Mouse (Mus musculus): ENCODE data around the gene Tnfrsf1a.

Gene Tnfrsf1a

DNA sequence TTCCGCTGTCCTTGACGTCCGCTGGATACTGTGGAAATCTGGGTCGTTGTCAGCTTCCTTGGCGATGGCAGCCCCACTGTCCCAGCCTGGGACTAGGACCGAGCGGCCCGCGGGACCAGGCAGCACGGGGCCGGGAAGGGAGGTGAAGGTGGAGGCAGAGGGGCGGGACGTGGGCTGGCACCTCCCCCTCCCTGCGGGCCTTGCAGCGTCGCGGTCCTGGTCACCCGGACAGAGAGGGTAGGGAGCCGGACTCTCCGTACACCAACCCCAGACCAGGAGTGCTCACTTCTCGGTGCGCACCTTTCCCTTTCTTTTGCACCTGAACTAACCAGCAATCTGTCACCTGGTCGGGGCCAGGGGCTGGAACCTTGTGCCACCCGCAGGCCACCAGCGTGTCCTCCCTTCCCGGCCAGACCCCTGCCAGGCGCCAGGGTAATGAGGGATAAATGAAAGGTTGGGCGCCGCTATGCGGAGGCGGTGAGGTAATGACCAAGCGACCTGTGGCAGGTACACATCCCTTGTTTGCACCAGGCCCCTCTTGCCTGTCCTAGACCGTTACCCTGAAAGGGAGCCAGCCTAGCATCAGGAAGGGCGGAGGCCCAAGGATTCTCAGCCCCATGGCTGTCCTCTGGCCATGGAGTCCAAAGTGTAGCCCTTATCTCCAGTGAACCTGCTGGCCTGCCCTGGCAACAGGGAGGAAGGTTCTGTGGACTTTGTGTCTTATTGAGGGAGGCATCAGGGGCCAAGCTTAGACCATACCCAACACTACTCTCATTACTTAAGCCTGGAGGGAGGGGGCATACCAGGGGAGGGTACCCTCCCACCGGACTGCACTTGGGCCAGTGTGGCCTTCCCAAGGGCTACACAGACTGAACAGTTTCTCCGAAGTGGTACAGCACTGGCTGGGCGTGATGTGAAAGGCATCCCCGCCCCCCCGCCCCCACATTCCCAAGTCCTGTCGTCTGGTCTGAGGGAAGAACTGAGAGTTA, 31.5 kb downstream of the Tnfrsf1a start, which contains the start of gene Plekhg6:
TSS of gene Plekhg6 (minus strand) at position 422 of the 989 bp plus-strand sequence.
- CTCF ChIA-PET, result no interaction called here

- CTCF ChIA-PET, result interaction anchor here (0.9 kb wide), 1 partner anchor 241 kb away, joined by 3 read pairs; no protein-coding TSS in a partner anchor
These were observed 32.9 kb downstream of the Tnfrsf1a start for GRCm38 (mm10) chr6:125382024-125382423.

GRCm38 (mm10) chr6:125385066-125385974, 36.2 kb downstream of the Tnfrsf1a start:
- CTCF ChIA-PET, result interaction anchor here (0.5 kb wide), 1 partner anchor 10 kb away, joined by 4 read pairs; no protein-coding TSS in a partner anchor

DNA sequence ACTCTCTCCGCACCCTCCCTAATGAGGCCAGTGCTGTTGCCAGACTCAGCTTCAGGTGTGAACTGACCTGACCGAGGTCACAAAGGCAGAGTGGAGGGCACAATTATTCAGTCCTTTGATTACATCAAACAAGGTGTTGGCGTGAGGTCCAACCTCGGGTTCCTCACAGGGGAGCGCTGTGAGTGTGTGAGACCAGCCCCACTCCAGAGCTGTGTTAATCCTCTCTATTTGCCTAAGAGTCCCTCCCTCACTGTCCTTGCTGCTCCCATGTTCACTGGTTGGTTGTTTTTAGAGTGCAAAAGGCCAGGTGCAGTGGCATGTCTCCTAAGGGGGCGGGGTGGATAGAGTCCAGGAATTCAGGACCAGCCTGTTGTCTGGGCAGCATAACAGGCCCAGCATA, 36.9 kb downstream of the Tnfrsf1a start:
- CTCF ChIA-PET, result interaction anchor here (0.5 kb wide), 1 partner anchor 11 kb away, joined by 4 read pairs; no protein-coding TSS in a partner anchor

GRCm38 (mm10) chr6:125389853-125390252, 40.7 kb downstream of the Tnfrsf1a start:
- CTCF ChIA-PET, result no interaction called here

GRCm38 (mm10) chr6:125405461-125406382, 56.6 kb downstream of the Tnfrsf1a start:
- CTCF ChIA-PET, result no interaction called here

DNA sequence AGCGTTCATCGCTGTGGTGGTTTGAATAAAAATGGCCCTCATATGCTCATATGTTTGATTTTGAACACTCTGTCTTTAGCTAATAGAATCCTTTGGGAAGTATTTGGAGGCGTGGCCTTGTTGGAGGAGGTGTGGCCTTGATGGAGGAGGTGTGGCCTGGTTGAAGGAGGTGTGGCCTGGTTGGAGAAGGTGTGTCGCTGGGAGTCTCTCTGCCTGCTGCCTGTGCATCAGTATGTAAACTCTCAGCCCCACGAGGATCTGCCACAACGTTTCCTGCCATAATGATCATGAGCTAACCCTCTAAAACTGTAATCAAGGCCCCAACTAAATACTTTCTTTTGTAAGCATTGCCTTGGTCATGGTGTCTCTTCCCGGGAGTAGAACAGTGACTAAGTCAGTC, 58.1 kb downstream of the Tnfrsf1a start:
- CTCF ChIA-PET, result no interaction called here

GRCm38 (mm10) chr6:125407657-125408056, 58.5 kb downstream of the Tnfrsf1a start:
- CTCF ChIA-PET, result no interaction called here

GRCm38 (mm10) chr6:125410551-125410950, 61.4 kb downstream of the Tnfrsf1a start:
- CTCF ChIA-PET, result interaction anchor here (1.2 kb wide), 1 partner anchor 15 kb away, joined by 3 read pairs; no protein-coding TSS in a partner anchor

- CTCF ChIA-PET, result interaction anchor here (1.2 kb wide), 1 partner anchor 14 kb away, joined by 3 read pairs; no protein-coding TSS in a partner anchor
These were observed 61.9 kb downstream of the Tnfrsf1a start for GRCm38 (mm10) chr6:125410995-125411547.

DNA sequence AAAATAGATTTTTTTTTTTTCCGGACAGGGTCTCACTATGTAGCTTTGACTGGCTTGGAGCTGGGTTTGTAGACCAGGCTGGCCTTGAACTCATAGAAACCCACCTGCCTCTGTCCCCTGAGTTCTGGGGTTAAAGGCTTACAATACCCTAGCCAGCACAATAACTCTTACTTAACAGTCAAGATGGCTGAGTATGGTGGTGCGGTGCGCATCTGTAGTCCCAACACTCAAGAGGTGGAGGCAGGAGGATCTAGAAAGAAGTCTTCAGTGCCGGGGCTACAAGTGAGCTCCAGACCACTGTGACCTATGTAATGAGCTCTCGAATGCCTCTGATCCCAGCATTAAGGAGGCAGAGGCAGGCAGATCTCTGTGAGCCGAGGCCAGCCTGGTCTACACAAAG, 62.5 kb downstream of the Tnfrsf1a start:
- CTCF ChIA-PET, result no interaction called here

Data from spleen, embryonic (tissue).